ENCODE assay signal across 19 mouse cellular contexts in genomic region chr14:99285486-99285885, GRCm38 (mm10).
"Had no signal": no experiment of that assay in that cellular context is flagged by ENCODE, and none has a peak within 500 bp of the region (broad histone marks: within the 10 kb centered on the region; RNA-seq: fewer than 3 reads in every experiment).

No protein-coding gene starts in this region.

- H3K4me1 ChIP-seq: limb, embryonic 10.5 days; limb, embryonic 13.5 days; liver, embryonic 15.5 days; midbrain, embryonic 10.5 days had no signal

- H3K36me3 ChIP-seq: limb, embryonic 10.5 days; limb, embryonic 13.5 days; liver, embryonic 15.5 days; midbrain, embryonic 10.5 days had no signal

- H3K4me3 ChIP-seq: limb, embryonic 10.5 days; limb, embryonic 13.5 days; liver, embryonic 15.5 days; midbrain, embryonic 10.5 days had no signal

- H3K27me3 ChIP-seq: limb, embryonic 13.5 days; liver, embryonic 15.5 days had no signal

- H3K4me2 ChIP-seq: limb, embryonic 13.5 days; liver, embryonic 15.5 days had no signal

- H3K9me3 ChIP-seq: limb, embryonic 10.5 days; limb, embryonic 13.5 days; liver, embryonic 15.5 days; midbrain, embryonic 10.5 days had no signal

- H3K27ac ChIP-seq: limb, embryonic 10.5 days; limb, embryonic 13.5 days; liver, embryonic 15.5 days; midbrain, embryonic 10.5 days; stomach, postnatal 0 days had no signal

- DNase-seq: kidney, adult 18-20 months; kidney, adult 9 months; kidney, postnatal 14 days; kidney, postnatal 4 days; lung, adult 2 months; lung, postnatal 14 days; lung, postnatal 4 days; midbrain, embryonic 14.5 days; right cerebral cortex, adult 18-20 months; right cerebral cortex, postnatal 14 days; right cerebral cortex, postnatal 4 days; thymus, adult 2 months; thymus, postnatal 14 days; thymus, postnatal 4 days had no signal

- H3K9ac ChIP-seq: limb, embryonic 13.5 days; liver, embryonic 15.5 days had no signal
